10 mouse cellular contexts compared by ENCODE assay signal in genomic region chr4:55470779-55471663, GRCm38 (mm10).
DNase-seq lines count a peak whose midpoint lies in the region; ATAC-seq and TF ChIP-seq lines count a peak whose summit lies in the region.
"Had no signal": no experiment of that assay in that cellular context is flagged by ENCODE, and none has a peak within 500 bp of the region (broad histone marks: within the 10 kb centered on the region; RNA-seq: fewer than 3 reads in every experiment).

No protein-coding gene starts in this region.

- 61% methylated on average over 13 of the region's 13 CpGs for whole genome bisulfite sequencing in embryonic facial prominence, embryonic 14.5 days
- WGBS in embryonic facial prominence, embryonic 10.5 days = 79% methylated on average over 13 of the region's 13 CpGs
- 39% methylated on average over 13 of the region's 13 CpGs for WGBS in lung, embryonic 15.5 days
- 52% methylated on average over 13 of the region's 13 CpGs for WGBS in kidney, embryonic 15.5 days
- WGBS in stomach, postnatal 0 days = 50% methylated on average over 13 of the region's 13 CpGs

- no peaks in the 10 kb centered on the region for H3K27me3 ChIP-seq in embryonic facial prominence, embryonic 14.5 days (replicated peaks; ENCODE audit: control insufficient read depth, insufficient read depth, low read length)
- no peaks in the 10 kb centered on the region for H3K27me3 ChIP-seq in embryonic facial prominence, embryonic 10.5 days (replicated peaks; ENCODE audit: low read depth, poor library complexity, severe bottlenecking)
- H3K27me3 ChIP-seq in lung, embryonic 15.5 days = no peaks in the 10 kb centered on the region
- no peaks in the 10 kb centered on the region for H3K27me3 ChIP-seq in kidney, embryonic 15.5 days
- no peaks in the 10 kb centered on the region for H3K27me3 ChIP-seq in stomach, postnatal 0 days (ENCODE audit: control insufficient read depth, insufficient read depth, low read length)
- H3K27me3 ChIP-seq: limb, embryonic 13.5 days had no signal

- TF ChIP-seq EP300 in stomach, postnatal 0 days (optimal IDR thresholded peaks at IDR 0.05) = no peak

- H3K9ac ChIP-seq in embryonic facial prominence, embryonic 14.5 days (ENCODE audit: low read depth, low read length) = 0 out of 2 replicates have a peak overlapping the region, but pooled peaks have one; percentile 14
- no peak overlapping the region for H3K9ac ChIP-seq in lung, embryonic 15.5 days
- H3K9ac ChIP-seq in kidney, embryonic 15.5 days = no peak overlapping the region
- H3K9ac ChIP-seq in stomach, postnatal 0 days (ENCODE audit: low read length) = no peak overlapping the region
- H3K9ac ChIP-seq: limb, embryonic 13.5 days had no signal

- H3K4me2 ChIP-seq in embryonic facial prominence, embryonic 14.5 days (ENCODE audit: low read depth, low read length) = no peak overlapping the region
- no peak overlapping the region for H3K4me2 ChIP-seq in lung, embryonic 15.5 days
- no peak overlapping the region for H3K4me2 ChIP-seq in kidney, embryonic 15.5 days
- H3K4me2 ChIP-seq in stomach, postnatal 0 days (replicated peaks; ENCODE audit: low read depth) = no peak overlapping the region
- H3K4me2 ChIP-seq: limb, embryonic 13.5 days had no signal

- peaks cover 7% of the 10 kb centered on the region; the same call in 1 of the 2 replicates for H3K4me1 ChIP-seq in embryonic facial prominence, embryonic 14.5 days (ENCODE audit: control insufficient read depth, insufficient read depth, low read length)
- peaks cover 7% of the 10 kb centered on the region; the same call in 1 of the 2 replicates for H3K4me1 ChIP-seq in embryonic facial prominence, embryonic 10.5 days
- peaks cover 8% of the 10 kb centered on the region; the same call in 1 of the 2 replicates for H3K4me1 ChIP-seq in lung, embryonic 15.5 days
- peaks cover 11% of the 10 kb centered on the region for H3K4me1 ChIP-seq in kidney, embryonic 15.5 days
- no peaks in the 10 kb centered on the region for H3K4me1 ChIP-seq in stomach, postnatal 0 days (replicated peaks; ENCODE audit: control insufficient read depth, insufficient read depth)

- H3K27ac ChIP-seq in embryonic facial prominence, embryonic 14.5 days (replicated peaks; ENCODE audit: low read depth, low read length) = no peak overlapping the region
- H3K27ac ChIP-seq in embryonic facial prominence, embryonic 10.5 days (replicated peaks) = no peak overlapping the region
- no peak overlapping the region for H3K27ac ChIP-seq in lung, embryonic 15.5 days
- peak overlapping the region; percentile 52 for H3K27ac ChIP-seq in kidney, embryonic 15.5 days
- H3K27ac ChIP-seq in stomach, postnatal 0 days (replicated peaks) = no peak overlapping the region
- H3K27ac ChIP-seq: limb, embryonic 13.5 days had no signal

- no peak for DNase-seq in embryonic facial prominence, embryonic 14.5 days (ENCODE audit: low spot score)
- DNase-seq in embryonic facial prominence, embryonic 10.5 days (ENCODE audit: low spot score) = no peak
- no peak for DNase-seq in lung, postnatal 14 days
- no peak for DNase-seq in stomach, postnatal 0 days (ENCODE audit: low spot score)
- DNase-seq in thymus, postnatal 36 days = no peak
- DNase-seq in gastrocnemius, postnatal 36 days = no peak
- DNase-seq: layer of hippocampus, adult 9-11 months had no signal

- no peak for TF ChIP-seq CTCF in stomach, postnatal 0 days (IDR thresholded peaks at IDR 0.05; ENCODE audit: low read depth)

- no peaks in the 10 kb centered on the region for H3K9me3 ChIP-seq in embryonic facial prominence, embryonic 14.5 days (ENCODE audit: control insufficient read depth, low read length)
- H3K9me3 ChIP-seq in embryonic facial prominence, embryonic 10.5 days = no peaks in the 10 kb centered on the region
- no peaks in the 10 kb centered on the region for H3K9me3 ChIP-seq in lung, embryonic 15.5 days
- no peaks in the 10 kb centered on the region for H3K9me3 ChIP-seq in kidney, embryonic 15.5 days (replicated peaks)
- H3K9me3 ChIP-seq in stomach, postnatal 0 days (ENCODE audit: control insufficient read depth, low read length) = no peaks in the 10 kb centered on the region
- H3K9me3 ChIP-seq: limb, embryonic 13.5 days had no signal

- H3K36me3 ChIP-seq in embryonic facial prominence, embryonic 14.5 days (ENCODE audit: control insufficient read depth, insufficient read depth, low read length) = no peaks in the 10 kb centered on the region
- H3K36me3 ChIP-seq in embryonic facial prominence, embryonic 10.5 days (replicated peaks) = no peaks in the 10 kb centered on the region
- H3K36me3 ChIP-seq in lung, embryonic 15.5 days = no peaks in the 10 kb centered on the region
- H3K36me3 ChIP-seq in kidney, embryonic 15.5 days = no peaks in the 10 kb centered on the region
- no peaks in the 10 kb centered on the region for H3K36me3 ChIP-seq in stomach, postnatal 0 days (ENCODE audit: control insufficient read depth, insufficient read depth, low read length)
- H3K36me3 ChIP-seq: limb, embryonic 13.5 days had no signal

- intact Hi-C loops in gastrocnemius, postnatal 36 days (cut with DNase I) = no loop called here

- no peak overlapping the region for H3K4me3 ChIP-seq in embryonic facial prominence, embryonic 14.5 days (ENCODE audit: low read depth, low read length)
- no peak overlapping the region for H3K4me3 ChIP-seq in embryonic facial prominence, embryonic 10.5 days
- no peak overlapping the region for H3K4me3 ChIP-seq in lung, embryonic 15.5 days
- no peak overlapping the region for H3K4me3 ChIP-seq in kidney, embryonic 15.5 days (replicated peaks)
- H3K4me3 ChIP-seq in stomach, postnatal 0 days (ENCODE audit: low read depth, low read length) = no peak overlapping the region
- H3K4me3 ChIP-seq: limb, embryonic 13.5 days had no signal

- ATAC-seq in embryonic facial prominence, embryonic 14.5 days (ENCODE audit: low read depth) = no peak
- 0 out of 2 replicates have a peak, but pooled peaks have one; percentile 53 for ATAC-seq in lung, embryonic 15.5 days (ENCODE audit: borderline replicate concordance, extremely low read depth, low FRiP score, low TSS enrichment)
- ATAC-seq in kidney, embryonic 15.5 days (replicated peaks; ENCODE audit: low FRiP score) = 0 out of 2 replicates have a peak, but pooled peaks have one; percentile 62
- peak; percentile 67 for ATAC-seq in stomach, postnatal 0 days (ENCODE audit: low FRiP score, low TSS enrichment)
